Mouse (Mus musculus) CD4-positive helper T cell, adult 2 months (primary cell): Measurements from ENCODE around the gene Txndc16.

Source experiments
- DNase-seq: peaks from one replicate; pipeline ENCODE4 v3.0.0-alpha.2; 2012; ENCODE audit warnings: low read depth, missing footprints, low spot score

Txndc16 gene

GRCm38 (mm10) chr14:45155511-45156173 lies 64.5 kb downstream of the Txndc16 start:
- peak; percentile 61 for DNase-seq

DNA sequence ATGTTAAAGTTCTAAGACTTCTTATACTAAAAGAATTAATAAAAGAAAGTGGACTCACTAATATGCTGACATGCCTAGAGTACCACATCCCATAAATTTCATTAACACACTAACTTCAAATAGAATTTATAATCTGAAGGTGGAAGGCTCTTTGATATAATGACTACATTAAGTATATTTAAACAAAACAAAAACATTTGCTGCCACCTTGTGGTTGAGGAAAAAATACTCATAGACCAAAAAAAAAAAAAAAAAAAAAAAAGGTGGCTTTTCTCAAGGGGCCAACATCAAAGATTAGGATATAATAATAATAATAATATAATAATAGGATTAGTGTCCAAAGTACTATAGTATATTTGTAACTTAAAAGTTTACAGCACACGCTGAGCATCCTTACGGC lies 66.9 kb downstream of the Txndc16 start:
- DNase-seq, result peak; percentile 50

DNA sequence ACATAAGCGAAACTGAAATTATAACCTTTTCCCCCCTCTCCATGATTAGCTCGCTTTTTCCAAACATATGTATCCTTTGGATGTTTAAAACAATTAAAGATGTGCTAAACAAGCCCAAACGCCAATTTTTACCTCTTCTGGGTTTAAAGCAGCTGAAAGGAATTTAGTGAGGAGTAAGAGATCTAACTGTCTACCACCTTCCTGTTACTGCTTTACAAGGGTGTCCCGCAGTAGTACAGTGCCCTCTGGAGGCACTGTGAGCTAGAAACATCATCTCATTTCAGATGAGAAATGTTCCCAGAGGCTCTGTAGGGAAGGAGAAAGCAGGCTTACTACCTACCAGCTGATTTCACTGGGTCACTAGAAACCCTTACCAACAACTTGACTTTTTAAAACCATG lies 77.6 kb downstream of the Txndc16 start:
- DNase-seq, result peak; percentile 65

- DNase-seq, result no peak
Observed at GRCm38 (mm10) chr14:45140344-45141080, 79.6 kb downstream of the Txndc16 start.

DNA sequence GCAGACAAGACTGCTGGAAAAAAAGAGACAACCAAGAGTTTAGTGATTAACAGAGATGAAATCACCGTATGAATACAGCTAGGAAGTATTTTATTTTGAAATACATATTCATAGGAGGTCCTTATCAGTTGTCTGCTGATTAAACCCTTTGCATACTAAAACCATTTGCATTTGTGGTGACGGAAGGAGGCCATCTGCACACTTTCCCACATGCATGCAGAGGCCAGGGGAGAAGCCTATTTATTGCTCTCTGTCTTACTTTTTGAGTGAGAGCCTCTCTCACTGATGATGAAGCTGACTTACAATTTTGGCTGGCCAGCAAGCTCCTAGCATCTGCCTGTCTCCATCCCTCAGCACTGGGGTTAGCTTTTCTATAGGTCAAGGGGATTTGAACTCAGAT lies 84.2 kb downstream of the Txndc16 start:
- DNase-seq, result no peak

DNA sequence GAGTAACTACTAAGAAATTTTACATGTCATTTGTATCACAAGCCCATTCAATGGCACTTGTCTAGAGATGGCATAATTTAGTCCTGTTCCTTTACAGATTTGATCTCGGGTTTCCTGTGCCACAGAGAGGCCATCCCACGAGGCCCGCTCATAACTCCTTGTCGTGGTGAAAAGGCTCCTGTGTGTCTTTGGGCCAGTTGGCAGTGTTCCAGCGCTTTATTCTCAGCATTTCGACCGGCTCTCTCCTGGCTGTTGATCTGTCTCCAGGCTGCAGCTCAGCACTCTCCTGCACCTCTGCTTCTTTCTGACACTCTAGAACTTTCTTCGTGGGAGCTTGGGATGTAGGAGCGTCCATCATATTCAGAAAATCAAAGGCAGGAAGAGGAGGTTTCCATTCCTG lies 84.6 kb downstream of the Txndc16 start:
- no peak for DNase-seq

DNA sequence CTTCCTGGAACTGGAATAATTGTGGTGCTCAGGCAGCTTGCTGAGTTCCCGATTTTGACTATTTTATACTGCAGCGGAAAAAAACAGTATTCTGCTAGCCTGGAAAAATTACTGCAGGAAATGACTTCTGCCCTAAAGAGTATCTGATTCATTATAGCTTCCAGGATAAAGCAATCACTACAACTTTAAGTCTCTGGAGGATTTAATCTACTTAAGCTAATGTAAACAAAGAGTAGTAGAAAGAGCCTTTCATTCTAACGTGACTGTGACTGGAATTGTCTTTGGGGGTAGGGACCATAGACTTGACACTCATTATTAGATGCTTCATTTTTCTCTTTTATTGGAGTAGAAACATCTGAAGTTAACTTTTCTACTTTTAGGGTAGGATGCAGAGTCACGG lies 101.8 kb downstream of the Txndc16 start:
- no peak for DNase-seq

DNA sequence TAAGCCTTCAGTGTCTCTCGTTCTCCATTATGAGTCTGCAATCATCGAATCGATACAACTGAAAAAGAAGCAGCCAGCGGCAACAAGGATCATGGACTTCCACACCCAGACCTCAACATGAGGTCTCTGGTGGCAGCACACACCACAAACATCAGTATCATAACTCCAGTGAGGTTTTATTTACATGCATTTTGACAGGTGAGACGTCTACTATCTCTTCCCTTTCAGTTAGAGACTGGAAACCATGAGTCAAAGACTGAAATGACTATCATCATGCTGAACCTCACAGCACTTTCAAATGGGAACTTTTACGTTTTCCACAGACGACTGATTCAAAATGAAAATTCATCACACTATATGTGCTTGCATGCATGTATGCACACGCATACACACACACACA lies 117.9 kb downstream of the Txndc16 start:
- DNase-seq, result peak; percentile 77

DNA sequence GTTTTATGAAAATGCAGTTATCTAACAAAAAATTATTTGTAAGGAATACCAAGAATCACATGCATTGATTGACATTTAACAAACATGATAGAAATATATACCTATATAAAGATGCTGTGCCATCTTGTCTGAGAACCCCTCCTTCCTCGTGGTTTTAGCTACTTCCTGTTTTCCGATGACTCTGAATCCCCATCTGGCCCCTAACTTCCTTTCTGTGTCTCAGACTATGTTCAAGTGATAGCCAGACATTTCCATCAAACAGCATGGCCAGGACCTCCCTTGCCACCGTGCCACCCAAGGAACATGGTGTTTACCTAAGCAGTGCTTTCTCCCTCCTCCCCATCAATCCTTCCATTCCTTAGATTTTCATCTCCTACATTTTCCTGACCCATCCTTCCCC lies 127.8 kb downstream of the Txndc16 start:
- DNase-seq, result peak; percentile 48

- DNase-seq, result no peak
Observed at GRCm38 (mm10) chr14:45090011-45090410, 130.1 kb downstream of the Txndc16 start.

GRCm38 (mm10) chr14:45085651-45086425 lies 134.3 kb downstream of the Txndc16 start:
- DNase-seq, result peak; percentile 36

DNA sequence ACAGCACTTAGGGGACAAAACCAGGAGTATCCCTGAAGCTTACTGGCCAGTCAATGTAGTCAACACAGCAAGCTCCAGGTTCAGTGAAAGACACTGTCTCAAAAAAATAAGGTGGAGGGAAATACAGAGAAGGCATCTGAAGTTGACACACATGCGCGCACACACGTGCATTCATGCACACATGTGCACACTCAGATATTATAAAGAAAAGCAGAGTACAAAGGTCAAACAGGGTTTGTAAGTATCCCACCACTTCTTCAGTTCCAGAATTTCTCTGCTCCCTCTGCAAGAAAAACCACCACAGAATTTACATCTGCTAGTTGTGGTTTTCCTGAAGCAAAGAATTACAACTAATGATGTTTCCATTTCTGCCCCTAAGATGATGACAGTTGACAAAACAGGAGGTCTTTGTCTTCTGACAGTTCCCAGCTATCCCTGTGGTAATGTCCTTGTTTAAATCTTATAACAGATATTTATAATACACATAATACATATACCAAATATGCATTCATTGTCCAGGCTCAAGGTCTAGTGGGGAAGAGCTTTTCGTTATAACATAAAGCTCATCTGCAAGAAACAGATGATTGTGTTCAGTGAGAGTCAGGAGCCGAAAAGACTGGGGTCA lies 135.4 kb downstream of the Txndc16 start:
- no peak for DNase-seq

- DNase-seq, result no peak
Observed at GRCm38 (mm10) chr14:45083540-45083939, 136.6 kb downstream of the Txndc16 start.
